Mouse (Mus musculus): Measurements from ENCODE around the gene Mrpl11. TPM values are rescaled to one million over a fixed set of nuclear protein-coding genes. Genes with fewer than 3 reads are reported as not detected.
A peak's percentile ranks its signal among the peaks of the same experiment; 100 is the strongest.

Gene Mrpl11
- polyA plus RNA-seq (2015; fragmentation: Nextera tagmentation; extraction: Ambion mirVana) = 97.3 and 105 TPM in 2 replicates

DNA sequence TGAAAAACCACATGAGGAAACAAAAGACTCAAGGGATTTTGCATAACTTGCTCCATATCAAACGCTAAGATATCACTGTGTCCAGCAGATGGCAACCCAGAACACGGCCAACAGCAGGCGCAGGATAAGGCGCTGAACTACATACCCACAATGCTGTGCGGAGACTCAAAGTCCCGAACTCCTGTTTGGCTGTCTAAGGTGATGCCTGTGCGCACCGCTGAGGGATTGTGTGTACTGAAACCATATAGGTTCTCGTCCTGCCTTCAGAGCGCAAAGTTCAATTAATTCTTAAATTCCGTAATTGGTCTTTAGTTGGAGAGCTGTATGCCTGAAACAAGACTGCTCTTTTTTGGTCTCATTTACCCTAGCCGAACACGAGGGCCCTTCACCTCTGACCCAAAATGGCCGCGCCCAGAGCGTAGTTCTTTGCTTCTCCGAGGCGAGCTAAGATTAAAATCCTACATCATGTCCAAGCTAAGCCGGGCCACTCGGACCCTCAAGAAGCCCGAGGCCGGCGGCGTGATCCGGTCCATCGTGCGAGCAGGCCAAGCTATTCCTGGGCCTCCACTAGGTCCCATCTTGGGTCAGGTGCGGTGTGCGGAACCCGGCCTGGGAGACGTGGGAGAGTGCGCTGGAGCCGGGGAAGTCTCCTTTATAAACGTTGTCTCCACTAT is at the start of gene Mrpl11:
Mrpl11 (plus strand) TSS at position 220 of the 674 bp plus-strand sequence.
- peak; percentile 95 for ATAC-seq (ENCODE audit: low FRiP score)
- Histone ChIP-seq H3K27ac (replicated peaks) (peak within 1 kb of the TSS; percentile 87), H3K4me1 (peaks cover 16% of the 10 kb centered on the region), H3K36me3 (peaks cover 25% of the 10 kb centered on the region), H3K9ac (replicated peaks) (peak within 1 kb of the TSS; percentile 90), H3K9me3 (replicated peaks) (no peaks in the 10 kb centered on the region), H3K4me3 (replicated peaks) (peak within 1 kb of the TSS; percentile 85), H3K4me2 (peak within 1 kb of the TSS; percentile 73), H3K27me3 (replicated peaks) (no peaks in the 10 kb centered on the region)
- WGBS = under 1% methylated on average over 34 of the region's 34 CpGs

DNA sequence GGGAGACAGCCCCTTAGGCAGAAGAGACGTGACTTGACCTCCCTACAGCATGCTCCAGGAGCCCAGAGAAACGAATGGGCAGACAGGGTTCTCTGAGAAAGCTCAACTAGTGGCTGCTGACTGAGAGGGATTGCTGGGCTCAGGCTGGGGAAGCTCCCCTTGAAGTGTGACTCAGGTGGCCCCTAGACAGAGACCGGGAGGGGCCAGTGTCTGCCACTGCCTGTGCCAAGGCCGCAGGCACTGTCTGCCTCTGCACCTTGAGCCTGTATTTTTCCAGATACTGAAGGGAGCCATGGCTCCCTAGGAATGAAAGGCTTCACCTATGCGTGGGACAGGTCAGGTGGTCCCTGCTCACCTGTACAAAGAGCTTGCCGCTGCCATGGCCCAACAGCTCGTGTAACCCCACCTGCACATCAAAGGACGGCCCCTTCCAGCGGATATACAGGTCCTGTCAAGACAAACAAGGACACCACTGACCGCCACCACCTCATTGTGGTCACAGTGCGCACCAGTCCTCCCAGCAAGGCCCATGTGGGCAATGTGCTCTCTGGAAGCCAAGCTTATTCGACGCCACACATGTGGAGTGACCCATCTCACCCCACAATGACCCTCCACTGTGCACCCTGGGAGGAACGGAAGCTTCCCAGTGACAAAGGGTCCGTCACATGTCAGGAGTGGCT is 45.9 kb upstream of the Mrpl11 start:
- H3K4me3 ChIP-seq (replicated peaks) = no peak overlapping the region
- no peak overlapping the region for H3K27ac ChIP-seq (replicated peaks)
- no peaks in the 10 kb centered on the region for H3K4me1 ChIP-seq
- no peak overlapping the region for H3K9ac ChIP-seq (replicated peaks)
- no peaks in the 10 kb centered on the region for H3K9me3 ChIP-seq (replicated peaks)
- no peak for ATAC-seq (ENCODE audit: low FRiP score)
- no peaks in the 10 kb centered on the region for H3K27me3 ChIP-seq (replicated peaks)
- H3K4me2 ChIP-seq = no peak overlapping the region
- WGBS = 92% methylated on average over 15 of the region's 15 CpGs
- H3K36me3 ChIP-seq = peaks cover 95% of the 10 kb centered on the region

DNA sequence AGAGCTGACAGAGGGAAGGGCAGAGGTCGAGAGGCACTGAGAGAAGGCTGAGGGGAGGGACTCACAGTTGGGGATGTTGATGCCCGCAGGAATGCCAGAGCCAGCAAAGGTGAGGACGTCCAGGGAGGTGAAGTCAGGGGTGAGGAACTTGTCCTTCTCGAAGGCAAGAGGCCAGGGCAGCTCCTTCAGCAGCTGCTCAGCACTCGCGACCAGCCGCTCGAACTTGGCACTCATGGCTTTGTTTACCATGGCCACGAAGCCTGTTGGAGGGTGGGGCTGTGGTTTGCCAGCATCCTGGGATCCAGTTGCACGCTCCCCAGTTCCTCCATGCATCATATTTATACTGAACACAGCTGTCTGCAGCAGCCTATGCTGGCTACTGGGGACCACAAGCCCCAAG is 45.1 kb upstream of the Mrpl11 start:
- Histone ChIP-seq H3K4me3 (replicated peaks) (no peak overlapping the region), H3K9me3 (replicated peaks) (no peaks in the 10 kb centered on the region), H3K4me2 (no peak overlapping the region), H3K27me3 (replicated peaks) (no peaks in the 10 kb centered on the region), H3K4me1 (no peaks in the 10 kb centered on the region), H3K36me3 (peaks cover 96% of the 10 kb centered on the region), H3K27ac (replicated peaks) (no peak overlapping the region), H3K9ac (replicated peaks) (no peak overlapping the region)
- WGBS = 91% methylated on average over 10 of the region's 10 CpGs
- ATAC-seq (ENCODE audit: low FRiP score) = no peak

DNA sequence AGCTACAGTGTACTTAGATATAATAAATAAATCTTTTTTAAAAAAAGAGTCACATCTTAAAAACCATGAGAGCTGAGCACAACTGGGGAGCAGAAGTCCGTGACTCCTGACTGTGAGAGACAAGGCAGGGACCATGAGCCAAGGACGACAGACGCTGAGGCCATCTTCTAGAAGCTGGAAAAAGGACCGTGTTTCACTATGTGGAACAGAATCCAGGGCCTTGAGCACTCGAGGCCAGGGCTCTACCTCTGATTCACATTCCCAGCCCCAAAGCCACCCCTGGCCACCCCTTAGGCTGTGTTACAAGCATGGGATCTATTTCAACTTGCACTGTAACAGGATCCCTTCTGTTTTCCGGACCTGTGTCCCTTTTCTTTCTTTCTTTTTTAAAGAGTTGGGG is 42.3 kb upstream of the Mrpl11 start:
- ATAC-seq (ENCODE audit: low FRiP score) = no peak
- Histone ChIP-seq H3K4me1 (no peaks in the 10 kb centered on the region), H3K27me3 (replicated peaks) (no peaks in the 10 kb centered on the region), H3K36me3 (peaks cover 93% of the 10 kb centered on the region), H3K9ac (replicated peaks) (no peak overlapping the region), H3K4me3 (replicated peaks) (no peak overlapping the region), H3K9me3 (replicated peaks) (no peaks in the 10 kb centered on the region), H3K4me2 (no peak overlapping the region), H3K27ac (replicated peaks) (no peak overlapping the region)
- 90% methylated on average over 6 of the region's 6 CpGs for WGBS

DNA sequence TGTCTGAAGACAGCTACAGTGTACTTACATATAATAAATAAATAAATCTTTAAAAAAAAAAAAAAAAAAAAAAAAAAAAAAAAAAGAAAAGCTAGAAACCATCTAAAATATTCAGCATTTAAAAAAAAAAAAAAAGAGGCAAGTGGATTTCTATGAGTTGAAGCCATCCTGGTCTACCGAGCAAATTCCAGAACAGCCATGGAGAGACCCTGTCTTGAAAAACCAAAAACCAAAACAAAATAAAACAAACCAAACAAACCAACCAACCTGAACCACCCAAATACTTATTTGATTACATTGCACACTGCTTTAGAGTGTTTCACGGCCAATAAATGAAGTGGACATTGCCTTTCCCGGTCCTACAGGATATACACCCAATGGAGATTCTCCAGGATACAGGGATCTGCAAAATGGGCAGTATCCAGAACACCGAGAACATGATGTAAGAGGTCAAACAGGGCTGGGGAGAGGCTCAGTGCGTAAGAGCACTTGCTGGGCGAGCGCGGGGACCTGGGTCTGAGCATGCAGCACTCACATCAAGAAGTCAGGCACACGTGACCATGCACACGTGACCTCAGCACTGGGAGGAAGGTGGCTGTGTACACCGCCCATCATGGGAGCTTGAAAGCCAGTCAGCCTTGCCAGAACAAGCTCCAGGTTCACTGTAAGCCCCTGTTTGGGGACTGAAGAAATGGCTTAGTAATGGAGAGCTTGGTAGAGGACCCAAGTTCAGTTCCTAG is 36.7 kb upstream of the Mrpl11 start:
- H3K4me3 ChIP-seq (replicated peaks) = no peak overlapping the region
- no peaks in the 10 kb centered on the region for H3K27me3 ChIP-seq (replicated peaks)
- H3K36me3 ChIP-seq = peaks cover 44% of the 10 kb centered on the region
- no peak overlapping the region for H3K9ac ChIP-seq (replicated peaks)
- H3K9me3 ChIP-seq (replicated peaks) = no peaks in the 10 kb centered on the region
- no peak for ATAC-seq (ENCODE audit: low FRiP score)
- H3K4me2 ChIP-seq = no peak overlapping the region
- WGBS = 97% methylated on average over 11 of the region's 11 CpGs
- H3K4me1 ChIP-seq = peaks cover 28% of the 10 kb centered on the region
- H3K27ac ChIP-seq (replicated peaks) = no peak overlapping the region

DNA sequence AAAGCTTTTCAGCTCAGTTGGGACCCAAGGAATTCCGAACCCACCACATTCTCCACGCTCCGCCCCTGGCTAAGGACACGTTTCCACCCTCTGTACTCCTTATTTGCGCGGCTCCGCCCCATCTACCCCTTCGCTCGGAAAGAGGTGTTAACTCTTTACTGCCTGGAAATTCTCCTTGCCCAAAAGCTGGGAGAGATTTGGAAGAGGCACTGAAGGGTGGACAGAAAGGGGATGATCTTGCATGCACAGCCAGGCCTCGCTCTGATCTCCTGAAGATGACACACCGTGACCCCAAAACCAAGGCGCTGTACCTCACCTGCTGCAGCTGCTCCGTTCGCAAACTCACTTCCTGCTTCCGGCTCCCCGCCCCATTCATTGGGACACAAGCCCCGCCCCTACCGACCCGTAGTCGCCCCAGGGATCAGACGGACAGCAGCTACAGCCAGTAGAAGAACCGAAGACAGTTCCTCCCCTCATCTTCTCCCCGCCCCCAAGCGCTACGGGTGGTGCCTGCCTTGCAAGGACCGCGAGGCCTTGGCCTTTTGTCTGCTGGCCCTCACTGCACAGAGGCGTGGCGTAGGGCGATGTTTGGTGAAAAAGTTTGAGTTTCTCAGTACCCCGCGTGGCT is 33.9 kb upstream of the Mrpl11 start, which contains the start of gene Dpp3:
Dpp3 (minus strand) TSS at position 384 of the 628 bp plus-strand sequence.
- Histone ChIP-seq H3K36me3 (peaks cover 34% of the 10 kb centered on the region), H3K4me3 (replicated peaks) (peak within 1 kb of the TSS; percentile 77), H3K9ac (replicated peaks) (peak within 1 kb of the TSS; percentile 66), H3K4me2 (peak within 1 kb of the TSS; percentile 80), H3K4me1 (peaks cover 28% of the 10 kb centered on the region), H3K27ac (replicated peaks) (peak within 1 kb of the TSS; percentile 86), H3K9me3 (replicated peaks) (no peaks in the 10 kb centered on the region), H3K27me3 (replicated peaks) (no peaks in the 10 kb centered on the region)
- WGBS = under 1% methylated on average over 32 of the region's 32 CpGs
- ATAC-seq (ENCODE audit: low FRiP score) = peak; percentile 98

DNA sequence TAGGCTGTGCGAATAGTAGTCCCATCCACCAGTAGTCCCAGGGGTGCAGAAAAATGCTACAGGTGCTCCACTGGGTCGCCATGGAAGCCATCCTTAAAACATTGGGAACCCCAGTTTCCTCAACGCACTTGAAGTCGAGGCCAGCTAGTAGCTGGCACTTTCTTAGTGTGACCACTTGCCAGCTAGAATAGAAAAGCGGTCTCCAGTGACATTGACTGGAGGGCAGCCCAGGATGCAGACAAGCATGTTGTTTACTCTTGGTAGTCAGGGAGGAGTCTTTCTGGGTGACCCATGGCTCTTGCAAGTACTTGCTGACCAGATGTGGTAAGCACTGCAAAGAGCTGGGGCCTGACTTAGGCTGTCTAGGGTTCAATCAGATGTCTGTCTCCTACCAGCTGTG is 33.2 kb upstream of the Mrpl11 start:
- Histone ChIP-seq H3K27ac (replicated peaks) (peak overlapping the region; percentile 86), H3K36me3 (peaks cover 33% of the 10 kb centered on the region), H3K9ac (replicated peaks) (peak overlapping the region; percentile 66), H3K4me1 (peaks cover 28% of the 10 kb centered on the region), H3K9me3 (replicated peaks) (no peaks in the 10 kb centered on the region), H3K4me3 (replicated peaks) (peak overlapping the region; percentile 77), H3K4me2 (peak overlapping the region; percentile 80), H3K27me3 (replicated peaks) (no peaks in the 10 kb centered on the region)
- peak; percentile 7; the same call in 1 of the 2 replicates for ATAC-seq (ENCODE audit: low FRiP score)
- 54% methylated on average over 5 of the region's 5 CpGs for WGBS

DNA sequence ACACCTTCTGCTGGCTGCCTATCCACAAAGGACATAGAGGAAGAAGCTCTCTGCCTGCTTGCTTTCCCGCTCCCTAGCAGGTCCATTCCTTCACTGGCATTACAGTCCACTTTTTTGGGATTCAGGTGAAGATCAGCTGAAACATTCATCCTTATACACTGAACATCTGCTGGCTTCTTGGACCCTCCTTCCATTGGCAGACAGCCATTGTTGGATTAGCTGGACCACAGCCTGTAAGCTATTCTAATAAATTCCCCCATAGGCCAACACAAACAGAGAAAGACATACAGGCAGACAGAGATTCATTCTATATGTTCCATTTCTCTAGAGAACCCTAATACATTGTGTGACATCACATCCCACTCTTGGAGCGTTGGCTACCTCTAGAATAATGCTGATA is 25.1 kb upstream of the Mrpl11 start:
- peaks cover 7% of the 10 kb centered on the region for H3K4me1 ChIP-seq
- H3K27me3 ChIP-seq (replicated peaks) = no peaks in the 10 kb centered on the region
- ATAC-seq (ENCODE audit: low FRiP score) = no peak
- no peak overlapping the region for H3K4me2 ChIP-seq
- no peak overlapping the region for H3K27ac ChIP-seq (replicated peaks)
- no peaks in the 10 kb centered on the region for H3K9me3 ChIP-seq (replicated peaks)
- no peak overlapping the region for H3K4me3 ChIP-seq (replicated peaks)
- no peak overlapping the region for H3K9ac ChIP-seq (replicated peaks)
- 89% methylated on average over 2 of the region's 2 CpGs for whole genome bisulfite sequencing
- H3K36me3 ChIP-seq = peaks cover 52% of the 10 kb centered on the region

DNA sequence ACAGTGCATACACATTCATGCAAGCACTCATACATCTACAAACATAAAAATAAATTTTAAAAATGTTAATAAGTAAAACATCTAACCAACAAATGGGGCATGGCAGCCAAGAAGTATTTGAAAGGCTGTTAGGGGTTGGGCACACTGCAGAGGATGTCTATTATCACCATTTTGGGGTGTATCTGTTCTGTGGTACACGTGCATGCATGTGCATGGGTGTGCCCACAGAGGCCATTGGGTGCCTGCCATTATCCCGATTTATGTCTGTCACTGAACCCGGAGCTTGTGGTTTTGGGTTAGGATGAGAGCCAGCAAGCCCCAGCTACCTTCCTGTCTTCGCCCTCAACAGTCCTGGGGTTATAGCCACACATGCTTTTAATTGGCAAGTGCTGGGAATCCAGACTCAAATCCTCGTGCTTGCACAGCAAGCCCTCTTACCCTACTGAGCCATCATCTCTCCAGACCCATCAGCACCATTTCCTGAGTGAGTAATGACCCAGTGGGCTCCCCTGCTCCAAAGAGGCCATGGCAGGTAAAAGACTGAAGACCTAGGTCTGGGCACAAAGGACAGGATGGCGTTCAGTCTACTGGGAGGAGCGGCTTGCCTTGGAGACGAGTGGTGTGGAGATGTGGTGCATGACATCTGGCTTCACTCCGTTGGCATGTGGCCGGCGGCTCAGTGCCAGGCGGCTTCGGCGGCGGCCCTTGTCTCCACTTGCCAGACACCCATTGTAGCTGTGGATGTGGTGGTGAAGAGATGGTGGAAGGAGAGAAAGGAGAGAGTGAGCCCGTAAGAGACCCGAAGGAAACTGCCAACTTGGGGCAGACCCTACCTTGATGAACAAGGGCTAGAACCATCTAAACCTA is 24.3 kb upstream of the Mrpl11 start:
- Histone ChIP-seq H3K27ac (replicated peaks) (no peak overlapping the region), H3K27me3 (replicated peaks) (no peaks in the 10 kb centered on the region), H3K4me2 (no peak overlapping the region), H3K36me3 (peaks cover 44% of the 10 kb centered on the region), H3K9ac (replicated peaks) (no peak overlapping the region), H3K4me3 (replicated peaks) (no peak overlapping the region), H3K4me1 (peaks cover 14% of the 10 kb centered on the region), H3K9me3 (replicated peaks) (no peaks in the 10 kb centered on the region)
- no peak for ATAC-seq (ENCODE audit: low FRiP score)
- 89% methylated on average over 17 of the region's 17 CpGs for WGBS

DNA sequence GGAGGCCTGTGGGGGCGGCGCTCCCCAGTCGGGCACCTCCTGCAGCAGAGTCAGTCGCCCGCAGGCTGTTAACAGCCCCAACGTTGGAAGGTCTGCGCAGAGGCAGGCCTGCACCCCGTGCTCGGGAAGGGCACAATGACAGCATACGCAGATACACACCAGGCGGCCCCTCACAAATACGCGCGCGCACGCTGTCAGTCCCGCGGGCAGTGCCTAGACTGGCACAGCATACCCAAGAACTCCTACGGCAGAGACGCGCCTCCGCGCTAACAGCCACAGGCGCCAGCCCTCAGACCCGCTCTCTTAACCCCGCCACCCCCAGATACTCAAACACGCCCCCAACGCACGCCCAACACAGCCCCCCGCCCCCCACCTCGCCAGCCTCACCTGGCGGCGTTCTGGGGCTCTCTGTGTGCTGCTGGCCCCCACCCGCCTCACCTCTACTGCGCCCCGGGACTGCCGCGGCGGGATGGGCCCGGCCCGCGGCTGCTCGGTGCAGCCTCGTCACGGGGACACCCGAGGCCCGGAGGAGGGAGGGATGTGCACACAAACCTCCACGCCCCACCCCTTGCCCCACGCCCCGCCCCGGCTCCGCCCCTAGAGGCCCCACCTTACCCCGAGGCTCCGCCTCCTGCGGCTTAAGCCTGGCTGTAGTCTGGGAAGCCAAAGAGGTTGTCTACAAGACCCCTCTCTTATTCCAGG is 19.2 kb upstream of the Mrpl11 start, which contains the start of gene Peli3:
Peli3 (minus strand) TSS at position 577 of the 702 bp plus-strand sequence.
- Histone ChIP-seq H3K36me3 (0 out of 2 replicates have a peak, but pooled peaks cover under 1% of the 10 kb centered on the region), H3K4me3 (replicated peaks) (peak within 1 kb of the TSS; percentile 79), H3K9ac (replicated peaks) (peak within 1 kb of the TSS; percentile 89), H3K4me2 (peak within 1 kb of the TSS; percentile 82), H3K27ac (replicated peaks) (peak within 1 kb of the TSS; percentile 85), H3K4me1 (peaks cover 20% of the 10 kb centered on the region), H3K27me3 (replicated peaks) (0 out of 2 replicates have a peak, but pooled peaks cover 3% of the 10 kb centered on the region), H3K9me3 (replicated peaks) (no peaks in the 10 kb centered on the region)
- ATAC-seq (ENCODE audit: low FRiP score) = peak; percentile 97
- WGBS = under 1% methylated on average over 45 of the region's 55 CpGs
